Mouse (Mus musculus): ENCODE measurements around the gene Spata31d1b. TPM values are rescaled to one million over a fixed set of nuclear protein-coding genes. Genes with fewer than 3 reads are reported as not detected.

Spata31d1b gene
- polyA plus RNA-seq, 1 experiment from 2014 or later: not detected

DNA sequence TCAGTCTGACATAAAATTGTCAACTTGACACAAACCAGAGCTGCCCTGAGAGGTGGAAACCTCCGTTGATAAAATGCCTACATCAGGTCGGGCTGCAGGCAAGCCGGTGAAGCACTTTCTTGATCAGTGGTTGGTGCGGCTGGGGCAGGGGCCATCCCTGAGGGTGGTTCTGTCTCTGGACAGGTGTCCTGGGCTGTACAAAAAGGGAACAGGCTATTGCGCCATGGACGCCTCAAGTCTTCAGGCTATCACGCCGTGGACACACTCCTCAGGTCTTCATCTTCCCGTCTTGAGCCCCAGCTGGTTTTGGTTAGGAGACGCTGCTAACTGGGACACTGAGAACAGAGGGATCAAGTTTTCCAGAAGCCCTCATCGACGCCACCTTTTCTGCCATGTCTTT lies 38.2 kb downstream of the Spata31d1b start:
- ATAC-seq (ENCODE audit: low FRiP score, low TSS enrichment): no peak
- no peaks in the 10 kb centered on the region for H3K27me3 ChIP-seq (ENCODE audit: control insufficient read depth, insufficient read depth, low read length)
- H3K27ac ChIP-seq (ENCODE audit: low read depth, low read length): no peak overlapping the region
- no peaks in the 10 kb centered on the region for H3K4me1 ChIP-seq (ENCODE audit: control insufficient read depth, insufficient read depth, low read length)
- H3K4me2 ChIP-seq (replicated peaks; ENCODE audit: low read depth, low read length): no peak overlapping the region
- H3K9ac ChIP-seq (ENCODE audit: low read depth, low read length): no peak overlapping the region
- H3K4me3 ChIP-seq (ENCODE audit: low read length): no peak overlapping the region
- H3K9me3 ChIP-seq (ENCODE audit: control insufficient read depth, low read length): no peaks in the 10 kb centered on the region
- H3K36me3 ChIP-seq (ENCODE audit: control insufficient read depth, insufficient read depth, low read length): peaks cover 5% of the 10 kb centered on the region
- 79% methylated on average over 12 of the region's 12 CpGs for WGBS

- no peak overlapping the region for H3K4me2 ChIP-seq (replicated peaks; ENCODE audit: low read depth, low read length)
- H3K4me1 ChIP-seq (ENCODE audit: control insufficient read depth, insufficient read depth, low read length): no peaks in the 10 kb centered on the region
- H3K36me3 ChIP-seq (ENCODE audit: control insufficient read depth, insufficient read depth, low read length): peaks cover 58% of the 10 kb centered on the region
- no peaks in the 10 kb centered on the region for H3K9me3 ChIP-seq (ENCODE audit: control insufficient read depth, low read length)
- ATAC-seq (ENCODE audit: low FRiP score, low TSS enrichment): no peak
- no peak overlapping the region for H3K27ac ChIP-seq (ENCODE audit: low read depth, low read length)
- WGBS: 88% methylated on average over 7 of the region's 7 CpGs
- H3K9ac ChIP-seq (ENCODE audit: low read depth, low read length): no peak overlapping the region
- no peaks in the 10 kb centered on the region for H3K27me3 ChIP-seq (ENCODE audit: control insufficient read depth, insufficient read depth, low read length)
- H3K4me3 ChIP-seq (ENCODE audit: low read length): no peak overlapping the region
Measured at GRCm38 (mm10) chr13:59756906-59757305, 44.8 kb downstream of the Spata31d1b start.

- peaks cover 47% of the 10 kb centered on the region for H3K36me3 ChIP-seq (ENCODE audit: control insufficient read depth, insufficient read depth, low read length)
- 90% methylated on average over 7 of the region's 7 CpGs for WGBS
- no peak overlapping the region for H3K4me2 ChIP-seq (replicated peaks; ENCODE audit: low read depth, low read length)
- H3K4me1 ChIP-seq (ENCODE audit: control insufficient read depth, insufficient read depth, low read length): peaks cover 24% of the 10 kb centered on the region
- ATAC-seq (ENCODE audit: low FRiP score, low TSS enrichment): no peak
- H3K27ac ChIP-seq (ENCODE audit: low read depth, low read length): no peak overlapping the region
- no peak overlapping the region for H3K4me3 ChIP-seq (ENCODE audit: low read length)
- H3K9ac ChIP-seq (ENCODE audit: low read depth, low read length): no peak overlapping the region
- H3K27me3 ChIP-seq (ENCODE audit: control insufficient read depth, insufficient read depth, low read length): no peaks in the 10 kb centered on the region
- H3K9me3 ChIP-seq (ENCODE audit: control insufficient read depth, low read length): no peaks in the 10 kb centered on the region
Measured at GRCm38 (mm10) chr13:59762791-59763190, 50.7 kb downstream of the Spata31d1b start.

DNA sequence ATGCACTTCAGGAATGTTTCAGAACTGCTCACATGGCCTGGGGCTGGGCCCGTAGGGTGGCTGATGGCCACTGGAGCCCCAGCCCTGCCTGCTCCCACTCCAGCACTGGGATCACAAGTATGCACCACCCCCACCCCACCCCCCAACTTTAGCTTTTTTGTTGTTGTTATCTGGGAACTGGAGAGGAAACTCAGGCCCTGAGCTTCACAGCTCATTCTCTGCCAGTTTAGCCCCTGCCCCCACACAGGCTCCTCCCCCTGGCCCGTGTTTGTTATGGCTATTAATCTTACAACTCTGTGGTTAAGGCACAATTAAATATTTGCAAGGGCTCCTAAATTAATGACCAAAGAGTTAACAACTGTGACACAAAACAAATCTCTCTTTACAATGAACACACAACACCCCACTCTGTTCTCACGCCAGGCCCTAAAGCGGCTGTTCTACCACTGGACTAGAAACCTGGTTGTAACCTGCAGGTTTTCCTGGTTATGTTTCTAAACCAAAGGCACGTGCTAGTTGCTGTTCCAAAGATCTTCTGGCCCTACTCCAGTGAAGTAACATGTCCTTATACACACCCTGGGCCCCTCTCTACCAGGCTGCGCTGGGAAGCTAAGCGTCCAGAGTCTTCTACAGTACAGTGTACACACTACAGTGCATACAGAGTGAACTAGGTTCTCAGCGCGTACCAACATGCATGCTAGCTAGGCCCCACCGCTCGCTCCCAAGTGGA lies 54.9 kb downstream of the Spata31d1b start:
- H3K27me3 ChIP-seq (ENCODE audit: control insufficient read depth, insufficient read depth, low read length): no peaks in the 10 kb centered on the region
- ATAC-seq (ENCODE audit: low FRiP score, low TSS enrichment): peak; percentile 11; the same call in 1 of the 2 replicates
- peak overlapping the region; percentile 5; the same call in 1 of the 2 replicates for H3K9ac ChIP-seq (ENCODE audit: low read depth, low read length)
- H3K9me3 ChIP-seq (ENCODE audit: control insufficient read depth, low read length): no peaks in the 10 kb centered on the region
- H3K4me3 ChIP-seq (ENCODE audit: low read length): peak overlapping the region; percentile 12
- H3K36me3 ChIP-seq (ENCODE audit: control insufficient read depth, insufficient read depth, low read length): peaks cover 13% of the 10 kb centered on the region
- WGBS: 43% methylated on average over 11 of the region's 11 CpGs
- H3K4me1 ChIP-seq (ENCODE audit: control insufficient read depth, insufficient read depth, low read length): peaks cover 37% of the 10 kb centered on the region
- peak overlapping the region; percentile 63 for H3K27ac ChIP-seq (ENCODE audit: low read depth, low read length)
- peak overlapping the region; percentile 55 for H3K4me2 ChIP-seq (replicated peaks; ENCODE audit: low read depth, low read length)

GRCm38 (mm10) chr13:59768531-59768930 lies 56.4 kb downstream of the Spata31d1b start:
- Histone ChIP-seq H3K27me3 (ENCODE audit: control insufficient read depth, insufficient read depth, low read length) (no peaks in the 10 kb centered on the region), H3K4me2 (replicated peaks; ENCODE audit: low read depth, low read length) (peak overlapping the region; percentile 55), H3K4me3 (ENCODE audit: low read length) (peak overlapping the region; percentile 59), H3K27ac (ENCODE audit: low read depth, low read length) (no peak overlapping the region), H3K36me3 (ENCODE audit: control insufficient read depth, insufficient read depth, low read length) (peaks cover 20% of the 10 kb centered on the region), H3K9me3 (ENCODE audit: control insufficient read depth, low read length) (no peaks in the 10 kb centered on the region), H3K9ac (ENCODE audit: low read depth, low read length) (peak overlapping the region; percentile 73), H3K4me1 (ENCODE audit: control insufficient read depth, insufficient read depth, low read length) (peaks cover 37% of the 10 kb centered on the region)
- WGBS: 35% methylated on average over 13 of the region's 13 CpGs
- ATAC-seq (ENCODE audit: low FRiP score, low TSS enrichment): no peak

Other genes starting within 250 kb of the Spata31d1b start
- 17.9 and 18.6 TPM in 2 replicates for gene Agtpbp1, start 127.1 kb upstream of the Spata31d1b start, polyA plus RNA-seq (2014; fragmentation: Nextera tagmentation; extraction: Ambion mirVana)
- 93.0 and 101 TPM in 2 replicates for gene Naa35, start 127.0 kb upstream of the Spata31d1b start, polyA plus RNA-seq (2014; fragmentation: Nextera tagmentation; extraction: Ambion mirVana)
- 27.9 and 41.9 TPM in 2 replicates for gene Golm1, start 36.5 kb upstream of the Spata31d1b start, polyA plus RNA-seq (2014; fragmentation: Nextera tagmentation; extraction: Ambion mirVana)
- not detected in 2 replicates for gene 4921517D22Rik, start 18.2 kb upstream of the Spata31d1b start, polyA plus RNA-seq (2014; fragmentation: Nextera tagmentation; extraction: Ambion mirVana)
- 0.43 TPM in 1 of 2 replicates, not detected in the other for gene Spata31d1a, start 2.0 kb upstream of the Spata31d1b start, polyA plus RNA-seq (2014; fragmentation: Nextera tagmentation; extraction: Ambion mirVana)
- not detected in 2 replicates for gene Spata31d1d, start 19.5 kb downstream of the Spata31d1b start, polyA plus RNA-seq (2014; fragmentation: Nextera tagmentation; extraction: Ambion mirVana)
- not detected in 2 replicates for gene 1700014D04Rik, start 34.5 kb downstream of the Spata31d1b start, polyA plus RNA-seq (2014; fragmentation: Nextera tagmentation; extraction: Ambion mirVana)
- gene Isca1, start 57.5 kb downstream of the Spata31d1b start, polyA plus RNA-seq (2014; fragmentation: Nextera tagmentation; extraction: Ambion mirVana): 123 and 134 TPM in 2 replicates
- gene Gm49354, start 70.0 kb downstream of the Spata31d1b start, polyA plus RNA-seq (2014; fragmentation: Nextera tagmentation; extraction: Ambion mirVana): not detected in 2 replicates
- 23.6 and 43.9 TPM in 2 replicates for gene Tut7, start 110.9 kb downstream of the Spata31d1b start, polyA plus RNA-seq (2014; fragmentation: Nextera tagmentation; extraction: Ambion mirVana)

All from kidney, embryonic 14.5 days (tissue).